Mouse (Mus musculus): ENCODE data around the gene Plscr5. TPM values are rescaled to one million over a fixed set of nuclear protein-coding genes. Genes with fewer than 3 reads are reported as not detected.

Plscr5 gene
- not detected for polyA plus RNA-seq (2017; shearing (Covaris generic))

DNA sequence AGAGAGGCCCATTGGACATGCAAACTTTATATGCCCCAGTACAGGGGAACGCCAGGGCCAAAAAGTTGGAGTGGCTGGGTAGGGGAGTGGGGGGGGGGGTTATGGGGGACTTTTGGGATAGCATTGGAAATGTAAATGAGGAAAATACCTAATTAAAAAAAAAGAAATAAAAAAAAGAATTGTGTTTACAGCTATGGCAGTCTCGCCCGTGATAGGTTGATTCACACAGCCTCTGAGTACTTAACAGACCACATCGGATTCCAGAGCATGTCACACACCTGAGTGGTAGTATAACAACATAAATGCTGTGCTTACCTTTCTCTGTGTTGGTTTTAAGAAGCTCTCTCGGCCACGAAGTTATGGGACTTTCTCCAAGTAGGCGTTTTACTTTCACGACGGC is at the start of gene Plscr5:
Plscr5 (plus strand) TSS at position 301 of the 400 bp plus-strand sequence.

DNA sequence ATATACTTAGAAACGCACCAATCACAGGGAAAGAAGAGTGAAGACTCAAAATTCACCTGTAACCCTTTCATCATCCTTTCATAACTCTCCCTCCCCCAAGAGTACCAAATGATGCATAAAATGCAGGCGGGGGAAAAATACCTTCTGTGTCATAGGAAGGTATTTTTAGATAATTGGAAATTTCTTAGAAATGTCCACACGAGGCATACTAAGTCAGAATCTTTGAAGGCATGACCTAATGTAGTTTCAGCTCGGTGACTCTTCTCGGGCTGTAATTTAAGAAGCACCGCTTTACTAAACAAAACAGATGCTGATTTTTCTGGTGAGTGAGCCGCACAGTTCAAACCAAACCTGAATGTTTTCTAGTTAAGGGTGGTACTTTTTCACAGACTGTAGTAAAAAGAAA is 56.7 kb downstream of the Plscr5 start, which contains the start of gene Plscr1:
Plscr1 (plus strand) TSS at position 304 of the 406 bp plus-strand sequence.

Other genes starting within 250 kb of the Plscr5 start
- 31.0 TPM for gene Plscr1, start 56.8 kb downstream of the Plscr5 start, polyA plus RNA-seq (2017; shearing (Covaris generic))
- 0.22 TPM for gene Plscr2, start 82.7 kb downstream of the Plscr5 start, polyA plus RNA-seq (2017; shearing (Covaris generic))
- gene 1700057G04Rik, start 116.4 kb downstream of the Plscr5 start, polyA plus RNA-seq (2017; shearing (Covaris generic)) = not detected